Mouse (Mus musculus) spleen, adult 2 months (tissue): ENCODE results near the gene Man2a1. TPM values are rescaled to one million over a fixed set of nuclear protein-coding genes. Genes with fewer than 3 reads are reported as not detected.

ENCODE experiments used
- DNase-seq, 2 experiments: peaks; one replicate each; pipeline versions ENCODE4 v3.0.0 to v3.0.0-alpha.2; 2012 to 2021; ENCODE audit warnings: low spot score in 2 of 2, low read depth in 1 of 2
- H3K27ac ChIP-seq: fragments of 200-500 bp; 2 replicates; pipeline ENCODE4 v1.5.1; 2012; ENCODE audit warnings: low read length, inconsistent platforms; ENCODE audit not compliant: insufficient read depth
- H3K27me3 ChIP-seq: fragments of 200-500 bp; 2 replicates; pipeline ENCODE4 v1.6.1; 2012; ENCODE audit warnings: mild to moderate bottlenecking, moderate library complexity, low read length, inconsistent platforms; ENCODE audit not compliant: control insufficient read depth, insufficient read depth
- H3K36me3 ChIP-seq: fragments of 200-500 bp; 2 replicates; pipeline ENCODE4 v1.6.1; 2012; ENCODE audit warnings: mild to moderate bottlenecking, low read length, inconsistent platforms; ENCODE audit not compliant: control insufficient read depth, insufficient read depth
- H3K4me1 ChIP-seq: fragments of 200-500 bp; 2 replicates; pipeline ENCODE4 v1.6.1; 2011; ENCODE audit warnings: inconsistent platforms; ENCODE audit not compliant: control insufficient read depth, insufficient read depth, insufficient read length
- H3K4me3 ChIP-seq: fragments of 200-500 bp; 2 replicates; pipeline ENCODE4 v1.5.1; 2011; ENCODE audit warnings: mild to moderate bottlenecking, inconsistent platforms; ENCODE audit not compliant: insufficient read depth, insufficient read length; ENCODE audit errors: extremely low read depth
- CTCF ChIP-seq: fragments of 200-500 bp; IDR thresholded peaks from 2 replicates; pipeline ENCODE4 v1.5.1; 2011; ENCODE audit warnings: mild to moderate bottlenecking, inconsistent platforms; ENCODE audit not compliant: insufficient read depth, insufficient read length, insufficient replicate concordance; ENCODE audit errors: extremely low read depth
- POLR2A ChIP-seq: fragments of 200-500 bp; IDR thresholded peaks from 2 replicates; pipeline ENCODE4 v1.6.1; 2011; ENCODE audit warnings: low read depth, low read length, inconsistent platforms
- WGBS: fragments of 180-500 bp; shearing (Covaris S2); methylation state at CpG from one replicate; pipeline ENCODE4 v1.1.7; 2018; 5-methylcytosine and 5-hydroxymethylcytosine counted together
- polyA plus RNA-seq: library from polyadenylated mRNA; depleted of rRNA; stranded (reverse); fragments of >200 nt; gene quantifications from 2 replicates; pipeline ENCODE4 v1.2.3, GENCODE M21; 2012

Man2a1 gene
- polyA plus RNA-seq, 1 experiment: 10.6 TPM

- DNase-seq: no peak
- H3K27ac ChIP-seq: no peak overlapping the region
- H3K27me3 ChIP-seq: no peaks in the 10 kb centered on the region
- no peak for TF ChIP-seq CTCF
- TF ChIP-seq POLR2A: no peak
- peaks cover 2% of the 10 kb centered on the region; the same call in 1 of the 2 replicates for H3K36me3 ChIP-seq
- H3K4me3 ChIP-seq: no peak overlapping the region
- 71% methylated on average over 6 of the region's 6 CpGs for WGBS
- peaks cover under 1% of the 10 kb centered on the region for H3K4me1 ChIP-seq
Measured at GRCm38 (mm10) chr17:64608923-64609598, 8.5 kb downstream of the Man2a1 start.

- TF ChIP-seq POLR2A (no peak), CTCF (no peak)
- Histone ChIP-seq H3K27me3 (no peaks in the 10 kb centered on the region), H3K4me1 (peaks cover under 1% of the 10 kb centered on the region; the same call in 1 of the 2 replicates), H3K36me3 (peaks cover 2% of the 10 kb centered on the region; the same call in 1 of the 2 replicates), H3K27ac (no peak overlapping the region), H3K4me3 (no peak overlapping the region)
- no peak for DNase-seq
- 85% methylated on average over 3 of the region's 3 CpGs for WGBS
Measured at GRCm38 (mm10) chr17:64609741-64610140, 9.2 kb downstream of the Man2a1 start.

GRCm38 (mm10) chr17:64611426-64611825 lies 10.9 kb downstream of the Man2a1 start:
- TF ChIP-seq CTCF (no peak), POLR2A (no peak)
- Histone ChIP-seq H3K4me3 (no peak overlapping the region), H3K4me1 (peaks cover 11% of the 10 kb centered on the region; the same call in 1 of the 2 replicates), H3K27ac (no peak overlapping the region), H3K27me3 (no peaks in the 10 kb centered on the region), H3K36me3 (peaks cover 2% of the 10 kb centered on the region; the same call in 1 of the 2 replicates)
- DNase-seq: no peak
- WGBS: 92% methylated on average over 5 of the region's 5 CpGs

GRCm38 (mm10) chr17:64612135-64612885 lies 11.8 kb downstream of the Man2a1 start:
- Histone ChIP-seq H3K4me1 (peaks cover 11% of the 10 kb centered on the region; the same call in 1 of the 2 replicates), H3K4me3 (no peak overlapping the region), H3K27me3 (no peaks in the 10 kb centered on the region), H3K36me3 (peaks cover 2% of the 10 kb centered on the region; the same call in 1 of the 2 replicates), H3K27ac (no peak overlapping the region)
- no peak for TF ChIP-seq CTCF
- TF ChIP-seq POLR2A: no peak
- 95% methylated on average over 16 of the region's 16 CpGs for WGBS
- no peak for DNase-seq

GRCm38 (mm10) chr17:64612930-64613329 lies 12.4 kb downstream of the Man2a1 start:
- no peak for DNase-seq
- Histone ChIP-seq H3K4me1 (peaks cover 11% of the 10 kb centered on the region; the same call in 1 of the 2 replicates), H3K27ac (no peak overlapping the region), H3K36me3 (peaks cover 2% of the 10 kb centered on the region; the same call in 1 of the 2 replicates), H3K27me3 (no peaks in the 10 kb centered on the region), H3K4me3 (no peak overlapping the region)
- 87% methylated on average over 3 of the region's 3 CpGs for WGBS
- TF ChIP-seq POLR2A (no peak), CTCF (no peak)

- Histone ChIP-seq H3K27ac (no peak overlapping the region), H3K4me3 (no peak overlapping the region), H3K27me3 (no peaks in the 10 kb centered on the region), H3K36me3 (peaks cover 2% of the 10 kb centered on the region; the same call in 1 of the 2 replicates), H3K4me1 (peaks cover 11% of the 10 kb centered on the region; the same call in 1 of the 2 replicates)
- no peak for TF ChIP-seq POLR2A
- no peak for TF ChIP-seq CTCF
- no peak for DNase-seq
- WGBS: 87% methylated on average over 3 of the region's 3 CpGs
Measured at GRCm38 (mm10) chr17:64613351-64613750, 12.8 kb downstream of the Man2a1 start.

GRCm38 (mm10) chr17:64614804-64615203 lies 14.3 kb downstream of the Man2a1 start:
- DNase-seq: no peak
- H3K4me1 ChIP-seq: peaks cover 11% of the 10 kb centered on the region; the same call in 1 of the 2 replicates
- 73% methylated on average over 3 of the region's 3 CpGs for WGBS
- TF ChIP-seq POLR2A: no peak
- no peak for TF ChIP-seq CTCF
- H3K36me3 ChIP-seq: peaks cover 2% of the 10 kb centered on the region; the same call in 1 of the 2 replicates
- no peak overlapping the region for H3K27ac ChIP-seq
- H3K27me3 ChIP-seq: no peaks in the 10 kb centered on the region
- H3K4me3 ChIP-seq: no peak overlapping the region
